Mouse (Mus musculus) small intestine, adult 2 months (tissue): ENCODE measurements at regions not wholly inside any gene's neighbourhood (a gene's known extent, or its start where the extent isn't known, plus 50 kb on each side); places are given as distances from the start of the nearest gene placed in this dataset.

ENCODE experiments used
- H3K27ac ChIP-seq: fragments of 200-500 bp; 2 replicates; pipeline ENCODE4 v1.5.1; 2012; ENCODE audit warnings: low read depth, low read length, control low read depth, inconsistent platforms; ENCODE audit not compliant: insufficient read depth
- H3K27me3 ChIP-seq: fragments of 200-500 bp; 2 replicates; pipeline ENCODE4 v1.6.1; 2012; ENCODE audit warnings: mild to moderate bottlenecking, moderate library complexity, low read length, inconsistent platforms; ENCODE audit not compliant: control insufficient read depth, insufficient read depth
- H3K36me3 ChIP-seq: fragments of 200-500 bp; 2 replicates; pipeline ENCODE4 v1.6.1; 2012; ENCODE audit warnings: mild to moderate bottlenecking, low read length, control low read depth, inconsistent platforms; ENCODE audit not compliant: control insufficient read depth, insufficient read depth
- H3K4me1 ChIP-seq: fragments of 200-500 bp; 2 replicates; pipeline ENCODE4 v1.6.1; 2012; ENCODE audit warnings: low read length, inconsistent platforms, mixed read lengths; ENCODE audit not compliant: control insufficient read depth, insufficient read depth, insufficient read length
- H3K4me3 ChIP-seq: fragments of 200-500 bp; 2 replicates; pipeline ENCODE4 v1.5.1; 2012; ENCODE audit warnings: low read depth, mild to moderate bottlenecking, control low read depth, inconsistent platforms, low read length, moderate library complexity
- CTCF ChIP-seq: fragments of 200-500 bp; IDR thresholded peaks from 2 replicates; pipeline ENCODE4 v1.5.1; 2012; ENCODE audit warnings: low read depth, mild to moderate bottlenecking, control low read depth, inconsistent platforms, low read length, moderate library complexity, mixed read lengths; ENCODE audit not compliant: insufficient replicate concordance, insufficient read length; ENCODE audit errors: extremely low read depth
- POLR2A ChIP-seq: fragments of 200-500 bp; IDR thresholded peaks from 2 replicates; pipeline ENCODE4 v1.6.1; 2012; ENCODE audit warnings: low read depth, mild to moderate bottlenecking, control low read depth, inconsistent platforms, low read length, moderate library complexity
- WGBS: fragments of 180-500 bp; shearing (Covaris S2); methylation state at CpG from one replicate; pipeline ENCODE4 v1.1.7; 2018; 5-methylcytosine and 5-hydroxymethylcytosine counted together

- no peaks in the 10 kb centered on the region for H3K27me3 ChIP-seq
- no peak overlapping the region for H3K4me3 ChIP-seq
- 30% methylated on average over 3 of the region's 3 CpGs for WGBS
- H3K27ac ChIP-seq, result no peak overlapping the region
- no peak for TF ChIP-seq CTCF
- TF ChIP-seq POLR2A, result no peak
- no peaks in the 10 kb centered on the region for H3K4me1 ChIP-seq
- no peaks in the 10 kb centered on the region for H3K36me3 ChIP-seq
Observed at GRCm38 (mm10) chr5:45136696-45137095, 313.3 kb downstream of the Qdpr start.

GRCm38 (mm10) chr5:45127971-45128370 lies 322.1 kb downstream of the Qdpr start:
- TF ChIP-seq CTCF (no peak), POLR2A (no peak)
- no peak overlapping the region for H3K27ac ChIP-seq
- WGBS, result 74% methylated on average over 8 of the region's 8 CpGs
- no peak overlapping the region for H3K4me3 ChIP-seq
- H3K27me3 ChIP-seq, result no peaks in the 10 kb centered on the region
- no peaks in the 10 kb centered on the region for H3K4me1 ChIP-seq
- H3K36me3 ChIP-seq, result no peaks in the 10 kb centered on the region

DNA sequence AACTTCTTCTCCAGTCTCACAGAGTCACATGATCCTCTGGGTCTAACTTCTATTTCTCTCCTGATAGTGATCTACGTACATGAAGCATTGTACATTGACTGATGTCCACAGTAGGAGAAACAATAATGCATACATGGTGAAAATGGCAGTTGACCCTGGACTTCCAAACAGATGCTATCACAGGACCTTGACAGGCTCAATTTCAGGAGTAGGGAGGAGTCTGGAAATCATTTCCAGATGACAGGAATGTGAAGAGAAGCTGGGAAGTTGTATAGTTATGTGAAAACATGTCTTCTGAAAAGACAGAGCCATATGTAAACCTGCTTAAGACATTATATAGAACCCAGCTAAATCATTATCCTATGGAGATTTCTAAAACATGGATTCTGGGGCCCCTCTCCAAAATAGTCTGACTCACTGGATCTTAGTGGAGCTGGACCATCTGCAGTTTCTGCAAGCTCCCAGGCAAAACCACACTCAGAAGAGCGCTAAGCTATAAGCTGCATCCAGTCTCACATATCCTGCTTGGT lies 322.3 kb upstream of the Ldb2 start:
- H3K27me3 ChIP-seq, result no peaks in the 10 kb centered on the region
- H3K27ac ChIP-seq, result no peak overlapping the region
- H3K4me3 ChIP-seq, result no peak overlapping the region
- H3K4me1 ChIP-seq, result no peaks in the 10 kb centered on the region
- WGBS, result 83% methylated on average over 2 of the region's 2 CpGs
- no peaks in the 10 kb centered on the region for H3K36me3 ChIP-seq
- TF ChIP-seq POLR2A (no peak), CTCF (no peak)

DNA sequence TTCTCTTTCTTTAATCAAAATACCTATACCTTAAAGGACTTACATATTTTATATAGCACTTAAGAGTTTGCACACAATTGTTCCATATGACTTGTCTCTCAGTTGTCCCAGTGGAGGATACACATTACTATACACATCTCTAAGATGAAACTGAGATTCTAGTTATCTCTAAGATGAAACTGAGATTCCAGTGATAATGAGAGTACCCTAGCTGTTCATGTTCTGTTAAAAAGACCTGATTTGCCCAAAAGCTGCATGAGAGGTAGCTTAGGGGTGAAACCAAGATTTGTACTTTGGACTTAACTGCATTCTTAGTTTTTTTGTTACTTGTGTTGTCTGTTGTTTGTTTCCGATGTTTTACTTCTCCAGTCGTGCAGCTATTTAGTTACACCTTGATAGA lies 320.3 kb upstream of the Ldb2 start:
- no peak overlapping the region for H3K4me3 ChIP-seq
- WGBS, result 91% methylated on average over 2 of the region's 2 CpGs
- TF ChIP-seq POLR2A (no peak), CTCF (no peak)

DNA sequence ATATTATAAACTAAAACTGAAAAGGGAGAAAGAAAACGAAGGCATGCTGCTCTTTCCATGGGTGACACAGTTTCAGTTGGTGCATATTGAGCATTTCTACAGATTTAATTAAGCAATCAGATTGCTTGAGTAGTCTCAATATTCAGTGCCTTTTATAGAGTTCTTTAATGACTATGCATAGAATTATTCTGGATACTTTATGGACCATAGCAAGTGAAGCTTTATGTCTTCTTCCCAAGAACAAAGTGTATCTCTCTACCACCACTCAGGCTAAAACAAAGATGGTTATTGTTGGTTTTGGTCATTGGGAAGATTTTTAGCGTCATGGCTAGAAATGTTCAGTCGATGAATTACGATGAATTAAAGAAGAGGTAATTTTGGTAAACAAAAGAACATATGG lies 311.8 kb upstream of the Ldb2 start:
- no peaks in the 10 kb centered on the region for H3K36me3 ChIP-seq
- H3K4me1 ChIP-seq, result no peaks in the 10 kb centered on the region
- 73% methylated on average over 4 of the region's 4 CpGs for WGBS
- no peak overlapping the region for H3K27ac ChIP-seq
- no peak overlapping the region for H3K4me3 ChIP-seq
- TF ChIP-seq POLR2A, result no peak
- no peak for TF ChIP-seq CTCF
- no peaks in the 10 kb centered on the region for H3K27me3 ChIP-seq

More for the DNA sequence above, 320.3 kb upstream of the Ldb2 start:
- H3K27ac ChIP-seq, result no peak overlapping the region
- no peaks in the 10 kb centered on the region for H3K36me3 ChIP-seq
- H3K27me3 ChIP-seq, result no peaks in the 10 kb centered on the region
- H3K4me1 ChIP-seq, result no peaks in the 10 kb centered on the region

GRCm38 (mm10) chr5:45110797-45111196 lies 311.3 kb upstream of the Ldb2 start:
- Histone ChIP-seq H3K4me1 (no peaks in the 10 kb centered on the region), H3K27ac (no peak overlapping the region), H3K27me3 (no peaks in the 10 kb centered on the region), H3K4me3 (no peak overlapping the region), H3K36me3 (no peaks in the 10 kb centered on the region)
- 27% methylated on average over 3 of the region's 3 CpGs for WGBS
- TF ChIP-seq POLR2A (no peak), CTCF (no peak)

- Histone ChIP-seq H3K36me3 (no peaks in the 10 kb centered on the region), H3K27ac (no peak overlapping the region), H3K27me3 (no peaks in the 10 kb centered on the region), H3K4me3 (no peak overlapping the region), H3K4me1 (no peaks in the 10 kb centered on the region)
- TF ChIP-seq CTCF, result no peak
- TF ChIP-seq POLR2A, result no peak
- 82% methylated on average over 9 of the region's 9 CpGs for WGBS
Observed at GRCm38 (mm10) chr5:45105236-45105816, 305.8 kb upstream of the Ldb2 start.

DNA sequence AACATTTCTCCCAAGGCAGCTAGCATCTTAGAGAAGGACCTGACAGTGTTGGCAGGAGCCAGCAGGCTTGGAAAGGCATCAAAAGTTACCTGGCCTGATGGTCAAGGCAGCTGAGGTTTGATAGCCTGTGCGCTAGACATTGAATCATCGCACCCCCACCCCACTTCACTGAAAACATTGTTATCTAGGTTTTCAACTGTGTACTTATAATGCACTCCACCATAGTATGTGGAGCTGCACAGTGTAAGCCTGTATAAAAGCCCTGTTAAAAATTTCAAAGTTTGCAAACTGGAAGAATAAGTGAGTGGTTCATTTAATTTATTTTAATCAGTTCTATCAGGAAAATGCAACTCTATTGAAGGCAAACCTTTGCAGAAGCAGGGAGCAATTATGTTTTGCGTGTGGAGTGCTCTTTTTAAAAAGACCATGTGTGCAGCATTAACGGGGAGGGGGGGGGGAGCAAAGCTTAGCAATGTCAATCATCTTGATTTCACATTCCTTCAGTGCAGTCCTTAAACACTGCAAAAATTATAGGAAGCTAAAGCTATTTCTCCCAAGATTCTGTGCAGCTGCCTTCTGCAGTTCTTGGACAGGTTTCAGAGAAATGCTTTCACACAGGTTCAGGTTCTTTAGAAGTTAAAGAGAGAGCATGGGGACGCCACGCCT lies 304.4 kb upstream of the Ldb2 start:
- H3K27me3 ChIP-seq, result no peaks in the 10 kb centered on the region
- TF ChIP-seq POLR2A, result no peak
- TF ChIP-seq CTCF, result no peak
- no peak overlapping the region for H3K4me3 ChIP-seq
- 86% methylated on average over 6 of the region's 6 CpGs for WGBS
- H3K36me3 ChIP-seq, result no peaks in the 10 kb centered on the region
- no peak overlapping the region for H3K27ac ChIP-seq
- H3K4me1 ChIP-seq, result no peaks in the 10 kb centered on the region
